Mouse (Mus musculus) bone marrow macrophage, adult 2 months (primary cell): ENCODE measurements around the gene Ppp1r11.

Source experiments
- CTCF ChIP-seq: IDR thresholded peaks from 2 replicates; pipeline ENCODE4 v1.5.1; 2012; ENCODE audit warnings: low read depth, mild to moderate bottlenecking, low read length, moderate library complexity
- POLR2A ChIP-seq: IDR thresholded peaks from 2 replicates; pipeline ENCODE4 v1.6.1; 2012; ENCODE audit warnings: mild to moderate bottlenecking, low read depth, low read length, borderline replicate concordance

- no peak for TF ChIP-seq CTCF
- no peak for TF ChIP-seq POLR2A
Measured at GRCm38 (mm10) chr17:36900691-36901090, 50.9 kb downstream of the Ppp1r11 start.
